Comparison of ENCODE assay signal across 23 mouse cellular contexts in the genomic region with DNA sequence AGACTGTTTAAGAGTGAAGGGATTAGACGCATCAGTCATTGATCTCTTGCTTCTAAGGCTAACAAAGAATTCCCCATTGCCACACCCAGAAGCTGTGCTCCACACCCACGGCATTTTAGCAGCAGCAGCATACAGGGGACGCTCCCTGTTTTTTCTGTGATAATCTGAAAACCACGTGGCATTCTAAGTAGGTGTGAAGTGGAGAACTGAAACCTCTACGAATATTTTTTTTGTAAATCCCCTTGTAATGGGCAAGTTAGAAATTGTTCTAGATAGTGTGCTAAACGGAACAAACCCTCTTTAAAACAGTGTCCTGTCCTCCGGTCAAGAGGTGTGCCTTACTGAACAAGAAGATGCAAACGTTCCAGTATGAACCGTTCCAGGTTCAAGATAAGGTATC.
A peak's percentile ranks its signal among the peaks of the same experiment; 100 is the strongest.
DNase-seq lines count a peak whose midpoint lies in the region; ATAC-seq lines count a peak whose summit lies in the region.
"Had no signal": no experiment of that assay in that cellular context is flagged by ENCODE, and none has a peak within 500 bp of the region (broad histone marks: within the 10 kb centered on the region; RNA-seq: fewer than 3 reads in every experiment).

No protein-coding gene starts in this region.

- H3K27me3 ChIP-seq in neural tube, embryonic 13.5 days = no peaks in the 10 kb centered on the region
- H3K27me3 ChIP-seq: embryonic facial prominence, embryonic 12.5 days; forebrain, embryonic 13.5 days; forebrain, embryonic 15.5 days; Patski had no signal

- ATAC-seq in neural tube, embryonic 13.5 days (ENCODE audit: low read depth) = no peak
- ATAC-seq: activated CD4-positive, CD25-positive, alpha-beta regulatory T cell, adult 4 months; CD4-positive, CD25-positive, alpha-beta regulatory T cell, adult 4 months; forebrain, embryonic 13.5 days; forebrain, embryonic 15.5 days; forebrain, postnatal 0 days; Patski had no signal

- H3K27ac ChIP-seq in neural tube, embryonic 13.5 days (replicated peaks) = 0 out of 2 replicates have a peak overlapping the region, but pooled peaks have one; percentile 13
- H3K27ac ChIP-seq: embryonic facial prominence, embryonic 10.5 days; embryonic facial prominence, embryonic 12.5 days; forebrain, embryonic 13.5 days; forebrain, embryonic 15.5 days had no signal

- H3K4me1 ChIP-seq in neural tube, embryonic 13.5 days (replicated peaks) = 0 out of 2 replicates have a peak, but pooled peaks cover 7% of the 10 kb centered on the region
- H3K4me1 ChIP-seq: embryonic facial prominence, embryonic 10.5 days; embryonic facial prominence, embryonic 12.5 days; forebrain, embryonic 13.5 days; forebrain, embryonic 15.5 days had no signal

- no peak overlapping the region for H3K4me2 ChIP-seq in neural tube, embryonic 13.5 days
- H3K4me2 ChIP-seq: embryonic facial prominence, embryonic 12.5 days; forebrain, embryonic 13.5 days; forebrain, embryonic 15.5 days had no signal

- H3K9ac ChIP-seq in neural tube, embryonic 13.5 days = no peak overlapping the region
- H3K9ac ChIP-seq: embryonic facial prominence, embryonic 12.5 days; forebrain, embryonic 13.5 days; forebrain, embryonic 15.5 days; forebrain, postnatal 0 days had no signal

- H3K4me3 ChIP-seq in neural tube, embryonic 13.5 days = no peak overlapping the region
- H3K4me3 ChIP-seq: embryonic facial prominence, embryonic 10.5 days; embryonic facial prominence, embryonic 12.5 days; forebrain, embryonic 13.5 days; forebrain, embryonic 15.5 days had no signal

- 75% methylated on average over 9 of the region's 9 CpGs for WGBS in neural tube, embryonic 13.5 days

- no peaks in the 10 kb centered on the region for H3K36me3 ChIP-seq in neural tube, embryonic 13.5 days
- H3K36me3 ChIP-seq: embryonic facial prominence, embryonic 10.5 days; embryonic facial prominence, embryonic 12.5 days; forebrain, embryonic 15.5 days; G1E had no signal

- H3K9me3 ChIP-seq in neural tube, embryonic 13.5 days = no peaks in the 10 kb centered on the region
- H3K9me3 ChIP-seq: embryonic facial prominence, embryonic 10.5 days; embryonic facial prominence, embryonic 12.5 days; forebrain, embryonic 13.5 days; forebrain, embryonic 15.5 days had no signal

- no peak for DNase-seq in neural tube, embryonic 10.5 days (ENCODE audit: extremely low spot score, low spot score)
- peak; percentile 15 for DNase-seq in R1 (ENCODE audit: low read depth, low spot score)
- no peak for DNase-seq in kidney, postnatal 10 days
- DNase-seq in retina, postnatal 1 day = no peak
- DNase-seq: adrenal gland, adult 8-10 months; adrenal gland, postnatal 14 days; adrenal gland, postnatal 36 days; B cell, adult 2 months; cerebellum, adult 11-12 months; cerebellum, adult 2 months; cerebellum, adult 9-10 months; cerebellum, postnatal 10 days; cerebellum, postnatal 25 days; forebrain, postnatal 0 days had no signal
